Mouse (Mus musculus): ENCODE data around the gene Car2. TPM values are rescaled to one million over a fixed set of nuclear protein-coding genes. Genes with fewer than 3 reads are reported as not detected.

Gene Car2
- total and polyA plus RNA-seq, 2 experiments: 13.5 to 32.8 TPM

DNA sequence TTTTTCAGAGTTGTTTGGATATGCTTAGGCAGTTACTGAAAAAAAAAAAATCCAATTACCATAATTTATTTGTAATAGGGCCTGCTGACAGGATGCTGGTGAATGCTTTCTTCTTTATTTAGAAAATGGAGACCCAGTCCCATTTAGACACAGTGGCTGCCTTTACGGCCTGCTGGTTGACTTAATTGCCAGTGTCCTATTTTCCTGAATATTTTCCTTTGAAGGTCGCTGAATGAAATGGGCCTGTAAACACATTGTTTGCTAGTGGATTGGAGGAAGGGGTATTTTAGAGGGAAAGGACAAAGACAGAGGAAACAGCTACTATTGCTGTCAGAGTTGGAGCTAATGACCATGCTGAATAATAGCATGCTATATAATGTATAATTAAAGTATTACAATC lies 2.5 kb downstream of the Car2 start:
- no peak for DNase-seq (ENCODE audit: extremely low read depth, low read depth, low spot score)
- Histone ChIP-seq H3K9ac (ENCODE audit: low read depth, low read length) (no peak overlapping the region), H3K4me3 (ENCODE audit: insufficient read depth, low read depth, low read length) (no peak overlapping the region), H3K79me2 (ENCODE audit: control insufficient read depth, insufficient read depth, low read length) (no peaks in the 10 kb centered on the region), H3K27ac (replicated peaks; ENCODE audit: insufficient read depth, low read depth, low read length) (no peak overlapping the region), H3K27me3 (ENCODE audit: control insufficient read depth, insufficient read depth, low read length) (no peaks in the 10 kb centered on the region), H3K4me1 (ENCODE audit: control insufficient read depth, insufficient read depth, low read length) (peaks cover 6% of the 10 kb centered on the region), H3K36me3 (ENCODE audit: control insufficient read depth, insufficient read depth, low read length) (no peaks in the 10 kb centered on the region)
- TF ChIP-seq CTCF (IDR thresholded peaks at IDR 0.05; ENCODE audit: low read depth, low read length) (no peak), POLR2A (IDR thresholded peaks at IDR 0.05; ENCODE audit: extremely low read depth, insufficient read depth, low read length) (no peak)
- 89% methylated on average over 2 of the region's 2 CpGs for WGBS

GRCm38 (mm10) chr3:14889085-14889484 lies 3.0 kb downstream of the Car2 start:
- Histone ChIP-seq H3K9ac (ENCODE audit: low read depth, low read length) (no peak overlapping the region), H3K36me3 (ENCODE audit: control insufficient read depth, insufficient read depth, low read length) (no peaks in the 10 kb centered on the region), H3K4me1 (ENCODE audit: control insufficient read depth, insufficient read depth, low read length) (peaks cover 6% of the 10 kb centered on the region), H3K4me3 (ENCODE audit: insufficient read depth, low read depth, low read length) (no peak overlapping the region), H3K79me2 (ENCODE audit: control insufficient read depth, insufficient read depth, low read length) (no peaks in the 10 kb centered on the region), H3K27me3 (ENCODE audit: control insufficient read depth, insufficient read depth, low read length) (no peaks in the 10 kb centered on the region), H3K27ac (replicated peaks; ENCODE audit: insufficient read depth, low read depth, low read length) (no peak overlapping the region)
- DNase-seq (ENCODE audit: extremely low read depth, low read depth, low spot score): no peak
- WGBS: 80% methylated on average over 2 of the region's 2 CpGs
- TF ChIP-seq CTCF (IDR thresholded peaks at IDR 0.05; ENCODE audit: low read depth, low read length): no peak
- TF ChIP-seq POLR2A (IDR thresholded peaks at IDR 0.05; ENCODE audit: extremely low read depth, insufficient read depth, low read length): no peak

DNA sequence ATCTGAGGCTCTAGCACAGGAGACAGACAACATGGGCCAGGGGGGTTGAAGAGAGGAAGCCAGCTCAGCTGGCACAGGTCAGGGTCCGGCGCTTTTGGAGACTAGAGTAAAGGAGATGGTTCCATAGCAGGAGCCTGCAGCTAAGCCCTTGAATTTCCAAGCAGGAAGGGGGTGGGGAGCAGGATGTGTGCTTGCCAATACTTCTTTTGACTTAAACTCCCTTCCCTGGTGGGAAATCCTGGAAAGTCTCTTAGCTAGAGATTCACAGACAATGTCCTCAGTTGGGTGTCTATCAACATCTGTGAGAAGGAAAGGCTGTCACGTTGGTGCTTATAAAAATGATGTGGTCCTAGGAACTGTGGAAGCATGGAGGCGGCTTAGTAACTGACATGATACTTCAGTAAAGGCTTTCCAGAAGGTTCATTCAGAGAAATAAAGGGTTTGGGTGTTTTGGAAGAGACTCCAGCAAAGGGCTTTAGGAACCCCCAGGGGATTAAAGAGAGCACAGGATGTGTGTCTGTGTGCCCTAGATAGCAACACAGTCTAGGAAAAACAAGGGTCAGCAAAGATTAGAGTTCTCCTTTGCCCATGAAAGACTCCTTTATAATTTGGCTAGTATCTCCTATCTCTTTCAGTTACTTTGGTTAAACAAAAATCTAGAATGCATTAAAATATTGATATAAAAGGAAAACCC lies 3.8 kb downstream of the Car2 start:
- DNase-seq (ENCODE audit: extremely low read depth, low read depth, low spot score): no peak
- H3K4me3 ChIP-seq (ENCODE audit: insufficient read depth, low read depth, low read length): no peak overlapping the region
- H3K36me3 ChIP-seq (ENCODE audit: control insufficient read depth, insufficient read depth, low read length): no peaks in the 10 kb centered on the region
- 0 out of 2 replicates have a peak overlapping the region, but pooled peaks have one; percentile 7 for H3K27ac ChIP-seq (replicated peaks; ENCODE audit: insufficient read depth, low read depth, low read length)
- TF ChIP-seq CTCF (IDR thresholded peaks at IDR 0.05; ENCODE audit: low read depth, low read length): no peak
- no peak for TF ChIP-seq POLR2A (IDR thresholded peaks at IDR 0.05; ENCODE audit: extremely low read depth, insufficient read depth, low read length)
- H3K4me1 ChIP-seq (ENCODE audit: control insufficient read depth, insufficient read depth, low read length): peaks cover 6% of the 10 kb centered on the region
- no peaks in the 10 kb centered on the region for H3K27me3 ChIP-seq (ENCODE audit: control insufficient read depth, insufficient read depth, low read length)
- no peaks in the 10 kb centered on the region for H3K79me2 ChIP-seq (ENCODE audit: control insufficient read depth, insufficient read depth, low read length)
- WGBS: 74% methylated on average over 4 of the region's 4 CpGs
- H3K9ac ChIP-seq (ENCODE audit: low read depth, low read length): no peak overlapping the region

- no peaks in the 10 kb centered on the region for H3K79me2 ChIP-seq (ENCODE audit: control insufficient read depth, insufficient read depth, low read length)
- H3K9ac ChIP-seq (ENCODE audit: low read depth, low read length): no peak overlapping the region
- no peak for DNase-seq (ENCODE audit: extremely low read depth, low read depth, low spot score)
- no peak overlapping the region for H3K27ac ChIP-seq (replicated peaks; ENCODE audit: insufficient read depth, low read depth, low read length)
- WGBS: 85% methylated on average over 3 of the region's 3 CpGs
- no peak overlapping the region for H3K4me3 ChIP-seq (ENCODE audit: insufficient read depth, low read depth, low read length)
- H3K36me3 ChIP-seq (ENCODE audit: control insufficient read depth, insufficient read depth, low read length): no peaks in the 10 kb centered on the region
- TF ChIP-seq CTCF (IDR thresholded peaks at IDR 0.05; ENCODE audit: low read depth, low read length): no peak
- TF ChIP-seq POLR2A (IDR thresholded peaks at IDR 0.05; ENCODE audit: extremely low read depth, insufficient read depth, low read length): no peak
- H3K27me3 ChIP-seq (ENCODE audit: control insufficient read depth, insufficient read depth, low read length): no peaks in the 10 kb centered on the region
- H3K4me1 ChIP-seq (ENCODE audit: control insufficient read depth, insufficient read depth, low read length): peaks cover 4% of the 10 kb centered on the region; the same call in 1 of the 2 replicates
These were observed 6.9 kb downstream of the Car2 start for GRCm38 (mm10) chr3:14892991-14893390.

GRCm38 (mm10) chr3:14893700-14894099 lies 7.6 kb downstream of the Car2 start:
- Histone ChIP-seq H3K27me3 (ENCODE audit: control insufficient read depth, insufficient read depth, low read length) (no peaks in the 10 kb centered on the region), H3K4me3 (ENCODE audit: insufficient read depth, low read depth, low read length) (no peak overlapping the region), H3K9ac (ENCODE audit: low read depth, low read length) (no peak overlapping the region), H3K36me3 (ENCODE audit: control insufficient read depth, insufficient read depth, low read length) (no peaks in the 10 kb centered on the region), H3K4me1 (ENCODE audit: control insufficient read depth, insufficient read depth, low read length) (peaks cover 4% of the 10 kb centered on the region; the same call in 1 of the 2 replicates), H3K27ac (replicated peaks; ENCODE audit: insufficient read depth, low read depth, low read length) (no peak overlapping the region), H3K79me2 (ENCODE audit: control insufficient read depth, insufficient read depth, low read length) (no peaks in the 10 kb centered on the region)
- no peak for TF ChIP-seq CTCF (IDR thresholded peaks at IDR 0.05; ENCODE audit: low read depth, low read length)
- no peak for TF ChIP-seq POLR2A (IDR thresholded peaks at IDR 0.05; ENCODE audit: extremely low read depth, insufficient read depth, low read length)
- DNase-seq (ENCODE audit: extremely low read depth, low read depth, low spot score): no peak
- 74% methylated on average over 5 of the region's 5 CpGs for WGBS

DNA sequence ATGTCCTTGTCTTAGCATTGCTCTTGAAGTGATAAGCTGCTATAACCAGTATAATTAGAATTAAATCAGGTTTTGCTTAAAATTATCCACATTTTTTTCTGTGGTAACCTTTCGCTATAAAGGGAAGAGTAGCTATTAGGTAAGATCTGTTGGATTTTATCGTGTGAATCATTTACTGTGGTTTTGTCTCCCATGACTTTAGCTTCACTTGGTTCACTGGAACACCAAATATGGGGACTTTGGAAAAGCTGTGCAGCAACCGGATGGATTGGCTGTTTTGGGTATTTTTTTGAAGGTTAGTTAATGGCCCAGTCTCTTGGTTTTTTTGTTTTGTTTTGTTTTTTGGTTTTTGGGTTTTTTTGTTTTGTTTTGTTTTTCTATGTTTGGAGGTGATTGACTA lies 9.3 kb downstream of the Car2 start:
- Histone ChIP-seq H3K79me2 (ENCODE audit: control insufficient read depth, insufficient read depth, low read length) (no peaks in the 10 kb centered on the region), H3K9ac (ENCODE audit: low read depth, low read length) (no peak overlapping the region), H3K4me1 (ENCODE audit: control insufficient read depth, insufficient read depth, low read length) (peaks cover 4% of the 10 kb centered on the region; the same call in 1 of the 2 replicates), H3K27ac (replicated peaks; ENCODE audit: insufficient read depth, low read depth, low read length) (no peak overlapping the region), H3K4me3 (ENCODE audit: insufficient read depth, low read depth, low read length) (no peak overlapping the region), H3K27me3 (ENCODE audit: control insufficient read depth, insufficient read depth, low read length) (no peaks in the 10 kb centered on the region), H3K36me3 (ENCODE audit: control insufficient read depth, insufficient read depth, low read length) (no peaks in the 10 kb centered on the region; the same call in 1 of the 2 replicates)
- TF ChIP-seq CTCF (IDR thresholded peaks at IDR 0.05; ENCODE audit: low read depth, low read length) (no peak), POLR2A (IDR thresholded peaks at IDR 0.05; ENCODE audit: extremely low read depth, insufficient read depth, low read length) (no peak)
- DNase-seq (ENCODE audit: extremely low read depth, low read depth, low spot score): no peak
- WGBS: 81% methylated on average over 3 of the region's 3 CpGs

All from liver, adult 2 months (tissue).